Mouse (Mus musculus) left cerebral cortex, postnatal 10 days (tissue): Measurements from ENCODE around the gene Pithd1. TPM values are rescaled to one million over a fixed set of nuclear protein-coding genes. Genes with fewer than 3 reads are reported as not detected.

Source experiments
- DNase-seq, 2 experiments: peaks; one replicate each; pipeline ENCODE4 v3.0.0; 2021 to 2022; ENCODE audit warnings: low spot score in 2 of 2, mixed read lengths in 1 of 2; ENCODE audit errors: extremely low spot score in 1 of 2
- intact Hi-C: fragments of 180-260 bp; cut with DNase I; formaldehyde crosslinking; loops from one replicate; pipeline ENCODE4 v1.15.1; 2025
- total RNA-seq, 2 experiments: library from RNA; stranded (reverse); gene quantifications; 2 replicates each; pipeline ENCODE4 v1.2.3; 2021

Pithd1 gene
- total RNA-seq, 2 experiments from 2014 or later = 58.4 to 63.8 TPM

- intact Hi-C loops = no loop called here
- DNase-seq = no peak
Observed at GRCm38 (mm10) chr4:135966283-135966682, 20.8 kb downstream of the Pithd1 start.

DNA sequence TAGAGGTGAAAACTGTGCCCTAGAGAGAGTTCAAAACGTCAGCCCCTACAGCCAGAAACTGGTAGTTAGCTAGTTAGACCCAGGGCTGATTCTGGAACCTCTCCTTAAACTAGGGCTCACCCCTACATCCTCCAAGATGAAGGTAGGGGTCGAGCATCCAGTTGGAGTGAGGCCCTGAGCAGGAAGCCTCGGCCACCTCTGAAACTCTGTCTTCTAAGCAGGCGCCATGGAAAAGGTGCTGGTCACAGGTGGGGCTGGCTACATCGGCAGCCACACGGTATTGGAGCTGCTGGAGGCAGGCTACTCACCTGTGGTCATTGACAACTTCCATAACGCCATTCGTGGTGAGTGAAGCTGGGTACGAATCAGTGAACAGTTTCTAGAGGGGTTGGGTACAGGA, 22.0 kb downstream of the Pithd1 start:
- intact Hi-C loops = no loop called here
- no peak for DNase-seq

GRCm38 (mm10) chr4:135964426-135964825, 22.6 kb downstream of the Pithd1 start:
- DNase-seq = peak; percentile 48 to 77
- intact Hi-C loops = no loop called here

GRCm38 (mm10) chr4:135963457-135964193, 23.4 kb downstream of the Pithd1 start, which contains the start of gene Gale:
TSS of gene Gale (plus strand) at chr4:135963727.
- intact Hi-C loops = no loop called here
- DNase-seq = peak; percentile 92 to 97

DNA sequence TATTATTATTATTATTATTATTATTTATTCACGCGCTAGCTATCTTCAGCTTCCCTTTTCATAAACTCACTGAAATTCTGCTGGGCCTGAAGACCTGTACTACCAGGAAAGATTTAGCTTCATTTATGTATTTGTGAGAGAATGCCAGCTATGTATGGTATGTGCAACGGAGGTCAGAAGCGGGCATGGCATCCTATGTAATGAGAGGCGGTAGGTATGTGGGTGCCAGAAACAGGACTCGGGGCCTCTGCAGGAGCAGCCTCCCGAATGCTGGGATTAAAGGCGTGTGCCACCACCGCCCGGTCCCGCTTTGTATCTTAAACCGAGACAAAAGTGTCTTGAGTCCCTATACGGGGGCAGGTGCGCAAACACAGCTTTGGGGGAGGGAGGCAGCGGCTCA, 24.1 kb downstream of the Pithd1 start:
- no peak for DNase-seq
- intact Hi-C loops = no loop called here

DNA sequence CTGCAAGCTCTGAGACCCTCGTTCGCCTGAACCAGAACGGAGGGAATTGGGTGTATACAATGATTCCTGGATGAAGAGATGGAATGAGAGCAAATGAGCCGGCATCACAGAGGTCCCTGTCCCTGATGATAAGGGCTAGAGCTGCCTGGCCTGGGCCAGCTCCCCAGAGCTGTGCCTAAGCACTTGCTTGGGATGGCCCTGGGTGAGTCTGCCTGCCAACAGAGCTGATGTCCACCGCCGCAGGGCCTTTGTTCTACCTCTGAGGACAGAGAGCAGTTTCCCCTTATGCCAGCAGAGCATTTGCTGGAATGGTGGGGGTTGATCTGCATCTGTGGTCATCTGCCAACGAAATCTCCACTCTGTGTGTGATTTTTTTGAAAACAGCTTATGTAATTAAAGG, 24.9 kb downstream of the Pithd1 start:
- no peak for DNase-seq
- intact Hi-C loops = no loop called here

DNA sequence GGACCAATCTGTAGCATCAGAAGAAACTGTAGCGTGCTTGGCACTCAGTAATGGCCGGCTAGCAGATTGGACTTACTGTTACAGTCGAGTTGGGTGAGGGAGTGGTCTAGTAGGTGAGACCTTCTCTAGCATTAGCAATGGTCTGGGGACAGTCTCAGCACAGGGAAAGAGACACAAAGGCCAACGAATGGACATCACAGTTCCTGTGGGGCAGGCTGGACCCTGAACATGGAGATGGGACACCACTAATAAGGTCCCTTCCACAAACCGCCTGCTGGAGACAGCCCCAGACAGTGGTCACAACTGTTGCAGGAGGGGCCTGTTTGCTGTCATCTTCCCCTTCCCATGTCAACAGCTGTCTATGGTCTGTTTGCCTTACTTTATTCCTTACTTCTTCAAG, 25.4 kb downstream of the Pithd1 start:
- DNase-seq = no peak
- intact Hi-C loops = no loop called here

- peak in 1 of 2 experiments; percentile 85 for DNase-seq
- intact Hi-C loops = no loop called here
Observed at GRCm38 (mm10) chr4:135960717-135961116, 26.3 kb downstream of the Pithd1 start.

DNA sequence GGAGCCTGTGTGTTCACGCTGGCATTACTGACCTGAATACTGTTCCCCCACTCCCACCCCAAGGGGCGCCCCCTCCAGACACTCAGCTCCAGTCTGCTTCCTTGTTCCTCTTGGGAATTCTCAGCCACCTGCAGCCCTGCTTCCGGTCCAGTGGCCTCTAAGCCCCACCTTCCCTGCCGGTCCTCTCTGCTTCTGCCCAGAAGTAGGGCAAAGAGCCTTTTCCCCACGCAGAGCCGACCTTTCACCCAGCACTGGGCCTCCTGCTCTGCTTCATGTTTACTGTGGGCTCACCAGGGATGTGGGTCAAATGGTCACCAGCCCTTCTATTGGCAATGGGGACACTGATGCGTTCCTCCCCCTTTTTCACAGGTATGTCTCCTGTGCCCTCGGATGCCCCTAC, 28.7 kb downstream of the Pithd1 start:
- intact Hi-C loops = no loop called here
- no peak for DNase-seq

- no peak for DNase-seq
- intact Hi-C loops = no loop called here
Observed at GRCm38 (mm10) chr4:135955886-135956285, 31.2 kb downstream of the Pithd1 start.

GRCm38 (mm10) chr4:135954241-135954640, 32.8 kb downstream of the Pithd1 start:
- intact Hi-C loops = no loop called here
- peak in 1 of 2 experiments; percentile 78 for DNase-seq

DNA sequence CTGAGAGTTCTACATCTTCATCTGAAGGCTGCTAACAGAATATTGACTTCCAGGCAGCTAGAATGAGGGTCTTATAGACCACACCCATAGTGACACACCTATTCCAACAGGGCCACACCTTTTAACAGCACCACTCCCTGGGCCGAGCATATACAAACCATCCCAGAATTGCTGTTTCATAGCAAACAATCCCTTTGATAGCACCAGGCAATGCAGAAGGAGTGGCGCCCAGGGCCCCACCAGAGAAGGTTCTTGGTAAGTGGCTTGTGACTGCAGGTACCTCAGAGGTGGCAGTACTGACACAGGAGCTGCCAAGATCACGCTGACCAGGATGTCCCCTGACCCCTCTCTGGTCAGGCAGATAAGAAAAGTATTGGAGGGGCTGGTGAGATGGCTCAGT, 33.9 kb downstream of the Pithd1 start:
- DNase-seq = no peak

DNA sequence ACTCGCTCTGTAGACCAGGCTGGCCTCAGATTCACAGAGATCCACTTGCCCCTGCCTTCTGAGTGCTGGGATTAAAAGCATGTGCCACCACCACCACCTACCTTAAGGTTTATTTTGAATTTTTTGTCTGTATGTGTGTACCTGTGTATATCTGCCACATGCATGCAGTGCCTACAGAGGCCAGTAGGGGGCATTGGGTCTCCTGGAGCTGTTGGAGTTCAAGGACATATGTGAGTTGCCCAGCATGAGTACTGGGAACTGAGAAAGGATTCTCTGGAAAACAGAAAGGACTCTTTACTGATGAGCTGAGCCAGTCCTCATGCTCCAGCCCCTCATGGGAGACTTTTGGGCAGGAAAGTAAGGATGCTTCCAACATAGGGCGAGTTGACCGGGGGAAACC, 35.6 kb downstream of the Pithd1 start:
- intact Hi-C loops = no loop called here
- DNase-seq = no peak

More for the DNA sequence above, 33.9 kb downstream of the Pithd1 start:
- intact Hi-C loops = no loop called here

DNA sequence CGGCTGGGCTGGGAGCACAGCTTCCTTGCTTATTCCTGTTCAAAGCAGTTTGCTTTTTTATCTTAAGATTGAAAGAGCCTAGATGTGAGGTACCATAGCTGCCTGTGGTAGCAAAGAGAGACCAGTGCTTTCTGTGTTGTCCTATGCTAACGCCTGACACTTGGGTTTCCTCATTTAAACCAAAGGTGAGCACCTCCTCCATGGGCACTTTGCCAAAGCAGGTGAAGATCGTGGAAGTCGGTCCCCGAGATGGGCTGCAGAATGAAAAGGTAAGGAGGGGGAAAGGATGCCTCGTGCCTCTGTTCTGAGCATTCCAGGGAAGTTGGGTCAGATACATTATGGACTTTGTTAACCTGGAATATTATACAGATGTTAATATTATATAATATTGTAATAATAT, 36.7 kb downstream of the Pithd1 start:
- DNase-seq = no peak
- intact Hi-C loops = no loop called here

DNA sequence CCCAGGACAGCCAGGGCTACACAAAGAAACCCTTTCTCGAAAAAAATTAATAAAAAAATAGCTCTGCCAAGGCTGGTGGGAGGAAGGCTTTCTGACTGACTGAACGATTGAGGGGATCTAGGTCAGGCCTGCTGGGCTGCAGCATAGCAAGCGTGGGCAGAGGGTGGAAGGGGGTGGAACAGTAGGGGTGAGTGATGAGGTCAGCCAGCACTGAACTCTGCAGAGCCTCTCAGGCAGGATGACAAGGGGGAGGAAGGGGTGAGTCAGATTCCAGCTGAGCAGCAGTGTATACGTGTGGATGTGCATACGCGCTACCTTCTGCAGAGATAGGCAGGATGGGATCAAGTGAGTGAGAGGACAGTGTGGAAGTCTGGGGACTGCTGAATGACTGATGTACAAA, 37.2 kb downstream of the Pithd1 start:
- intact Hi-C loops = loop anchor here (5.0 kb wide), 1 partner anchor 58 kb away; no protein-coding TSS in a partner anchor
- DNase-seq = no peak

- intact Hi-C loops = loop anchor here (5.0 kb wide), 1 partner anchor 57 kb away; no protein-coding TSS in a partner anchor
- no peak for DNase-seq
Observed at GRCm38 (mm10) chr4:135949475-135949874, 37.6 kb downstream of the Pithd1 start.

GRCm38 (mm10) chr4:135948142-135948541, 38.9 kb downstream of the Pithd1 start:
- no peak for DNase-seq
- intact Hi-C loops = loop anchor here (5.0 kb wide), 1 partner anchor 56 kb away; no protein-coding TSS in a partner anchor

- DNase-seq = no peak
- intact Hi-C loops = loop anchor here (5.0 kb wide), 1 partner anchor 54 kb away; no protein-coding TSS in a partner anchor
Observed at GRCm38 (mm10) chr4:135946659-135947301, 40.3 kb downstream of the Pithd1 start.

DNA sequence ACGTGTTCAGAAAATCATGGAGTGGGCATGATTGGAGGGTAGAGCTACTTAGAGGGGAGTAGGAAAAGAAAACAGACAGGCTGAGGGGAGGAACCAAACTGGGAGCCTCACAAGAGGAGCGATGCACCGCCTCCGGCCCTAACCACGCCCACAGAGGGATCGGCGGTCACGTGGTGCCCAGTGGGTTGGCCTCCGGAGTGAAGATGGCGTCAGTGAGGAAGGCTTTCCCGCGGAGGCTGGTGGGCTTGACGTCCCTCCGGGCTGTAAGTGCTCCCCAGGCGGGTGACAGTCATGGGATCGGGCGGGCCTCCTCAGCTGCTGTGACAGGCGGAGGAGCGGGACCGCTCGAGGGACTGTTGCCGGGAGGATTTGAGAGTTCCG, 40.8 kb downstream of the Pithd1 start, which contains the start of gene Hmgcl:
TSS of gene Hmgcl (plus strand) at position 171 of the 381 bp plus-strand sequence.
- DNase-seq = peak; percentile 95 to 97
- intact Hi-C loops = loop anchor here (5.0 kb wide), 1 partner anchor 54 kb away; no protein-coding TSS in a partner anchor

DNA sequence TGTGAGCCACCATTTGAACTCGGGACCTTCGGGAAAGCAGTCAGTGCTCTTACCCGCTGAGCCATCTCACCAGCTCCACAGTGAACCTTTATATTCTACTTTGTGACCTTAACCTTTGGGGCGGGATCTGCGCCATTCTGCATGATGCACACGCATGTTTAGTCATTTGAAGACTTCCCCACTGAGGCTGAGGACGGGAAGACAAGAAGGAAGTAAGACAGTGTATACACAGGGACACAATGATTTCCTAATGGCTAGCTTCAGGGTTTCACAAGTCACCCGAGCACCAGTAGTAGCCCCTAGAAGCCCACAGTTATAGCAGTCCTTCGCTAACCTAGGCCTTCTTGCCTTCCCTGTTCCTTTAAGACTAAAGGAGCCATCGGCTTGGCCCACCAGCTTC, 41.4 kb downstream of the Pithd1 start:
- intact Hi-C loops = loop anchor here (5.0 kb wide), 1 partner anchor 53 kb away; no protein-coding TSS in a partner anchor

More for the DNA sequence above, 41.4 kb downstream of the Pithd1 start:
- DNase-seq = no peak
